Mouse (Mus musculus): Measurements from ENCODE around the gene Folr2.
A peak's percentile ranks its signal among the peaks of the same experiment; 100 is the strongest.

Gene Folr2

GRCm38 (mm10) chr7:101823758-101824630 is 33.0 kb downstream of the Folr2 start:
- no peak for DNase-seq (ENCODE audit: low spot score in 2 of 2)

- peak in 1 of 2 experiments; percentile 28 for DNase-seq (ENCODE audit: low spot score in 2 of 2)
These were observed 33.9 kb downstream of the Folr2 start for GRCm38 (mm10) chr7:101822836-101823757.

GRCm38 (mm10) chr7:101821571-101822501 is 35.2 kb downstream of the Folr2 start:
- DNase-seq (ENCODE audit: low spot score in 2 of 2), result peak; percentile 51 to 66

- DNase-seq (ENCODE audit: low spot score in 2 of 2), result no peak
These were observed 36.5 kb downstream of the Folr2 start for GRCm38 (mm10) chr7:101820295-101821030.

- no peak for DNase-seq (ENCODE audit: low spot score in 2 of 2)
These were observed 39.1 kb downstream of the Folr2 start, which contains the start of gene Phox2a for GRCm38 (mm10) chr7:101817861-101818401. TSS of gene Phox2a (plus strand) at chr7:101818313.
